Mouse (Mus musculus): ENCODE results near the gene Gm10428.
"Not testable (repeated sequence)": the region's sequence is repeated elsewhere in the genome, so short reads cannot be mapped to it uniquely, and the experiment has no call there.

The Gm10428 gene

GRCm38 (mm10) chr11:62752780-62753179 lies at the start of gene Gm10428:
TSS of gene Gm10428 (plus strand) at chr11:62753100.
- DNase-seq (ENCODE audit: low read depth, low spot score), result no peak

- no peak for DNase-seq (ENCODE audit: low read depth, low spot score)
Measured at GRCm38 (mm10) chr11:62706141-62706540, 46.8 kb upstream of the Gm10428 start.

- DNase-seq (ENCODE audit: low read depth, low spot score), result no peak
Measured at GRCm38 (mm10) chr11:62708252-62708651, 44.6 kb upstream of the Gm10428 start.

GRCm38 (mm10) chr11:62710657-62711056 lies 42.2 kb upstream of the Gm10428 start:
- no peak for DNase-seq (ENCODE audit: low read depth, low spot score)

- DNase-seq (ENCODE audit: low read depth, low spot score), result no peak
Measured at GRCm38 (mm10) chr11:62728276-62728675, 24.6 kb upstream of the Gm10428 start.

- DNase-seq (ENCODE audit: low read depth, low spot score), result peak; percentile 92
Measured at GRCm38 (mm10) chr11:62731311-62732021, 21.4 kb upstream of the Gm10428 start, which contains the start of gene Zfp287. TSS of gene Zfp287 (minus strand) at chr11:62731905.

GRCm38 (mm10) chr11:62732022-62732387 lies 20.9 kb upstream of the Gm10428 start:
- DNase-seq (ENCODE audit: low read depth, low spot score), result no peak

GRCm38 (mm10) chr11:62732665-62733064 lies 20.2 kb upstream of the Gm10428 start:
- DNase-seq (ENCODE audit: low read depth, low spot score), result no peak

GRCm38 (mm10) chr11:62741186-62741585 lies 11.7 kb upstream of the Gm10428 start:
- DNase-seq (ENCODE audit: low read depth, low spot score), result no peak

GRCm38 (mm10) chr11:62742261-62742957 lies 10.5 kb upstream of the Gm10428 start:
- no peak for DNase-seq (ENCODE audit: low read depth, low spot score)

GRCm38 (mm10) chr11:62744103-62744502 lies 8.8 kb upstream of the Gm10428 start:
- peak; percentile 34 for DNase-seq (ENCODE audit: low read depth, low spot score)

GRCm38 (mm10) chr11:62746001-62746533 lies 6.8 kb upstream of the Gm10428 start:
- peak; percentile 65 for DNase-seq (ENCODE audit: low read depth, low spot score)

- no peak for DNase-seq (ENCODE audit: low read depth, low spot score)
Measured at GRCm38 (mm10) chr11:62747227-62747626, 5.7 kb upstream of the Gm10428 start.

GRCm38 (mm10) chr11:62748062-62748461 lies 4.8 kb upstream of the Gm10428 start:
- DNase-seq (ENCODE audit: low read depth, low spot score), result no peak

- not testable (repeated sequence) for DNase-seq (ENCODE audit: low read depth, low spot score)
Measured at GRCm38 (mm10) chr11:62749445-62749844, 3.5 kb upstream of the Gm10428 start.

- no peak for DNase-seq (ENCODE audit: low read depth, low spot score)
Measured at GRCm38 (mm10) chr11:62752191-62752590, 709 bp upstream of the Gm10428 start.

- peak; percentile 65 for DNase-seq (ENCODE audit: low read depth, low spot score)
Measured at GRCm38 (mm10) chr11:62756456-62757142, 3.7 kb downstream of the Gm10428 start.

GRCm38 (mm10) chr11:62757143-62757507 lies 4.2 kb downstream of the Gm10428 start:
- no peak for DNase-seq (ENCODE audit: low read depth, low spot score)

- DNase-seq (ENCODE audit: low read depth, low spot score), result no peak
Measured at GRCm38 (mm10) chr11:62757906-62758305, 5.0 kb downstream of the Gm10428 start.

- DNase-seq (ENCODE audit: low read depth, low spot score), result no peak
Measured at GRCm38 (mm10) chr11:62758491-62758890, 5.6 kb downstream of the Gm10428 start.

- no peak for DNase-seq (ENCODE audit: low read depth, low spot score)
Measured at GRCm38 (mm10) chr11:62760755-62761457, 8.0 kb downstream of the Gm10428 start.

- peak; percentile 72 for DNase-seq (ENCODE audit: low read depth, low spot score)
Measured at GRCm38 (mm10) chr11:62776510-62776909, 23.6 kb downstream of the Gm10428 start.

All from telencephalon, adult 2 months (tissue).